Mouse (Mus musculus): Measurements from ENCODE around the gene Pgk2.
"Not testable (repeated sequence)": the region's sequence is repeated elsewhere in the genome, so short reads cannot be mapped to it uniquely, and the experiment has no call there.

The Pgk2 gene

DNA sequence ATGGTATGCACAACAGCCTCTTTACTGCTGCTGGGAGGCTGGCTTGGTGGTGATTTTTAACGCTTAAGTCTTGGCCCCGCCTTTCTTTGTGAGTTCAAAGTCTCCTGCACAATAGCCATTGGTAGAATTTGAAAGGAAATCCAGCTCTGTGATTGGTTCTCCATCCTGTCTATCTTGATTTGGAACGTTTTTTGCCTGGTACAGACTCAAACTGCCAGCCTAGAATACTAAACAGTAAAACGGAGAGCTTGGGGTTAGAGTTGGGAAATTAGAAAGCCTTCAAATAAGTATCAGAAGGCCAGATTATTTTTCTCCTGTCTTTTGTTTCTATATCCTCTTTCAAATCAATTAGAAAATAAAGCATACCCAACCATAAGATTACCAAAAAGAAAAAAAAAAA lies at the start of gene Pgk2:
Gene Pgk2 (minus strand): TSS at position 101 of the 400 bp plus-strand sequence.
- DNase-seq (ENCODE audit: low spot score), result no peak

DNA sequence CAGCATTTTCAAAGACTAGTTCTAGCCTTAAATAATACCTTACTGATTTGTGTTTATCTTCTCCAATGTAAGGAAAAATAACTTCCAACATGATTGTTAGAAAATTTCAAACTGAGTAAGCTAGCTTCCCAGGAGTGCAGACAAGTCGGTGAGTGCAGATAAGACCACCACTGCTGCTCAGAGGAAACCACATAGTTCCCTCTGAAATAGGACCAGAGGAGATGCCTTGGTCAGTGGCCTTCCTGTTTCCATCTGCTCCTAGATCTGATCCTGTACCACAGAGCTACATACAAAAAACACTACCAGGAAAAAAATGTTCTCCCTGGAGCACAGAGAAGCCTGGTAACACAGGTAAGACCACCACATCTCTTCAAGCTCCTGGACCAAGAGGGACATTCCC lies 44.0 kb upstream of the Pgk2 start:
- no peak for DNase-seq (ENCODE audit: low spot score)

DNA sequence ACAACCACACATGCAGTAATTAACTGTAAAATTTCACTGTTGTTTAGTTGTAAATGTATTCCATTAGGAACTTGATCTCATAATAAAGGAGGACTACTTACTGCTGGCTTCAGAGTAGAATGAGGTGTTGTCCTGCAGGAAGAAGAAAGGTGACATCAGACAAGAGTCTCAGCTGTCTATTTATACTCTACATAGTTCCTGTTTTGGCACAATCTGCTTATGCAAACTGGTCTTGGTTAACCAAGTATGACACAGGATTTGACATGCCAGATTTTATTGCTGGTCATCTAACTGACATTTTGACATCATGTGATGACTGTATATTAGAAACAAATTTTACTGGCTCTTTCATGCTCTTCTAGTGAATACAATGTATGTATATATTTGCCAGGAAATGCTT lies 33.7 kb upstream of the Pgk2 start, which contains the start of gene Crisp3:
Gene Crisp3 (minus strand): TSS at position 154 of the 400 bp plus-strand sequence.
- DNase-seq (ENCODE audit: low spot score), result no peak

DNA sequence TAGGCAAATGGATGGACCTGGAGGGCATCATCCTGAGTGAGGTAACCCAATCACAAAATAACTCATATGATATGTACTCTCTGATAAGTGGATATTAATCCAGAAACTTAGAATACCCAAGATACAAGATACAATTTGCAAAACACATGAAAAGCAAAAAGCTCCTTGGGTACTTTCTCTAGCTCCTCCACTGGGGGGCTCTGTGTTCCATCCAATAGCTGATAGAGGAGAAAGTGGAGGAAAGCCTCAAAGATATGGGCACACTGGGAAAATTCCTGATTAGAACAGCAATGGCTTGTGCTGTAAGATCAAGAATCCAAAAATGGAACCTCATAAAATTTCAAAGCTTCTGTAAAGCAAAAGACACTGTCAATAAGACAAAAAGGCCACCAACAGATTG lies 6.6 kb downstream of the Pgk2 start:
- DNase-seq (ENCODE audit: low spot score), result not testable (repeated sequence)

DNA sequence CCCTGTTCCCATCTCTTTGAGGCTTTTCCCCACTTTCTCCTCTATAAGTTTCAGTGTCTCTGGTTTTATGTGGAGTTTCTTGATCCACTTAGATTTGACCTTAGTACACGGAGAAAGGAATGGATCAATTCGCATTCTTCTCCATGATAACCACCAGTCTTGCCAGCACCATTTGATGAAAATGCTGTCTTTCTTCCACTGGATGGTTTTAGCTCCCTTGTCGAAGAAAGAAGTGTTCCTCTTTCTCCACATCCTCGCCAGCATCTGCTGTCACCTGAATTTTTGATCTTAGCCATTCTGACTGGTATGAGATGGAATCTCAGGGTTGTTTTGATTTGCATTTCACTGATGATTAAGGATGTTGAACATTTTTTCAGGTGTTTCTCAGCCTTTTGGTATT lies 18.2 kb downstream of the Pgk2 start:
- DNase-seq (ENCODE audit: low spot score), result not testable (repeated sequence)

DNA sequence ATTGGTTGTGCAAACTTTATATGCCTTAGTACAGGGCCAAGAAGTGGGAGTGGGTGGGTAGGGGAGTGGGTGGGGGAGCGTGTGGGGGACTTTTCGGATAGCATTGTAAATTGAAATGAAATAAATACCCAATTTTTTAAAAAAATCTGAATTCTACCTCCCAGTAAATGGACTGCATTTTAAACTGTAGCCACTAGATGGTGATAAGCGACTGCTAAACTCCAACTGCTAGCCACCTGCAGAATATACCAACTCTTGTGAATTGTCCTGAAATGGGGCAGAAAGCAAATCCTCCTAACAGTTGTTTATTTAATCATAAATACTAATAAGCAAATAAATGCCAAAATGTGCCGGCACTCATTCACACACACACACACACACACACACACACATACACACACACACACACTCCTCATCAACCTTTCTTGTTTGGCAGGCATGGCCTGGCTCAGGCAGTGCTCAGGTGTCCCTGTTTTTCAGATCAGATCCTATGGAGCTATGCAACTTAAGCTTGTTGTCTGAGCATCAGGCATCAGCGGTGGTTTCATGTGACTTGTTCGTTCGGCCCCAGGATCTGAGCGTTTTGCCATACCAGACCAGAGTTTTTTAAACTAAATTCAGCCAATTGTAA lies 50.6 kb downstream of the Pgk2 start:
- not testable (repeated sequence) for DNase-seq (ENCODE audit: low spot score)

Measured in c-Kit-positive CD71-positive TER-119-positive erythroid progenitor cells, embryonic 14.5 days (primary cell).